Mouse (Mus musculus): ENCODE measurements around the gene Ccdc116. TPM values are rescaled to one million over a fixed set of nuclear protein-coding genes. Genes with fewer than 3 reads are reported as not detected.

Gene Ccdc116
- total RNA-seq, 2 experiments from 2014 or later, result 0.33 to 0.43 TPM

DNA sequence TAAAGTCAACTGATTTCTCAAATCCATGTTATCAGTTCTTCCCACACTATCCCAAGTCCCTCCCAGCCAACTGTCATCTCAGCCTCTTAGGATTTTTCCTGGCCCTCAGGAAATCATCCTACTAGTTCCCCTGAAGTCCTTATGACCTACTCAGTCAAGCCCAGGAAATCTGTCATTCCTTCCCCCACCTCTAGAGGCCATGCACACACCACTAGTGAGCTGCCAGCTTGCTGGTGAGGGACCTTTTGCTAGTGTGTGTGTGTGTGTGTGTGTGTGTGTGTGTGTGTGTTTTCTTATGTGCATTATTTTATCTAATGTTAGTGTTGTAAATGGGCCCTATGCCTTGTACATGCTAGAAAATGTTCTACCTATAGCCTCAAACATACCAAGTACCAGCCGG, 19.7 kb downstream of the Ccdc116 start:
- DNase-seq, result peak; percentile 59

DNA sequence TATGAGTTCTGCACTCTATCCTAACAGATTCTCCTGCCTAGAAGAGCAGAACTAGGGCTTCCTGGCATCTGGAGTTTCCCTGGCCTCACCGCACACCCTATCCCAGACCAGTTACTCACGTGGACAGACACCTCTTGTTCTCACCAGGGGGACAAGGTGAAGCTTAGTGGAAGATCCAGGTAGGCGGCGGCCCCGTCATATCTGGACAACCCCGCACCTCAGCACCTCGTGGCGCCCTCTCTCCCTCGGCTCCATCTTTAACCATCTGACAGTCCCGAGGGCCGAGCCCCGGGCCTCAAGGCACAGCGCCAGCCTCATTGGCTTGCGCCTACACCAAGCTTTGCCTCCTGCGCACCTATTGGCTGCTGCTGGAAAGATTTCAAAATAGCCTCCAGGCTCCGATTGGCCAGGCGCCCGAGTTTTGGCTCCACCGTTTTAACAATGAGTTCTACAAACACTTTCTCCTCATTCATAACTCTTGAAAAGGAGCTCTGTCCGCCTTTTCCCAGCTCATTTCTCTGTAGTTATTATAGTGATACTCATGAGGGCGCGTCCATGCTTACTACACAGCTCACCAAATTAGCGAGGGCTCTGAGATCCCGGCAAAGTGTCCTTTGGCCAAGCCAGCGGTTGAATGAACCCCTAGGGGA, 22.0 kb downstream of the Ccdc116 start, which contains the start of gene 2610318N02Rik:
Gene 2610318N02Rik (minus strand): TSS at position 297 of the 650 bp plus-strand sequence.
- DNase-seq, result peak; percentile 88

DNA sequence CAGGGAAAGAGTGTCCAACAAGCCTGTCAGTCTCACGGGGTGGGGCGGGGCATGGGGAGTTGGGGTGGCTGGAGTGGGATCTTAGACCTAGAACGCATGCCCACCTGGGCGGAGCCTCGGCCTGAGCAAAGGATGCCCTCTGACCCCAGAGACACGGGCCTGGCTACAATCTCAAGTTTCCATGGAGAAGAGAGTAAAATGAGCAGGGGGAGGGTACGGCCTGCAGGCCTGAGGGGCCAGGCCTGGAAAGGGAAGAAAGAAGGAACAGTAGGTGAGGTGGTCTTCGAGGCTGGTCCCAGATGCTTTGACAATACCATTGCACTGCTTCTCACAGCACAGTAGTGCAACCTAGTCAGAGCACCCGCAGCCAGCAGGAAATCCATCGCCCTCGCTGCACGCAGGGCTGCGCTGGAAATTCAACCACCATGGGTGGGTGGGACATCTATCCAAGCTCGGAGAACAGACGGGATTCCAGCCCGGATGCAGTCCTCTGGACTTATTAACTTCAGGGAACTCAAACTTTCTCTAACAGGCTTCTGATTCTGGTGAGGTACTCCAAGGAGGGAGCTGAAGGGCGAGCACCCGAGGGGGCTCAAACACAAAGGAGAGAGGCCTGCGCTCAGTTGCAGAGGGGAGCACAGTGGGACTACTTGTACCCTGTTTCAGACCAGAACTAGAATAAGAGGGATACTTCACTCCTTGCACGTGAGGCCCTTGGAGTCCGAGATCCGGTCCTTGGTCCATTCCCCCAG, 22.7 kb downstream of the Ccdc116 start:
- DNase-seq, result no peak

DNA sequence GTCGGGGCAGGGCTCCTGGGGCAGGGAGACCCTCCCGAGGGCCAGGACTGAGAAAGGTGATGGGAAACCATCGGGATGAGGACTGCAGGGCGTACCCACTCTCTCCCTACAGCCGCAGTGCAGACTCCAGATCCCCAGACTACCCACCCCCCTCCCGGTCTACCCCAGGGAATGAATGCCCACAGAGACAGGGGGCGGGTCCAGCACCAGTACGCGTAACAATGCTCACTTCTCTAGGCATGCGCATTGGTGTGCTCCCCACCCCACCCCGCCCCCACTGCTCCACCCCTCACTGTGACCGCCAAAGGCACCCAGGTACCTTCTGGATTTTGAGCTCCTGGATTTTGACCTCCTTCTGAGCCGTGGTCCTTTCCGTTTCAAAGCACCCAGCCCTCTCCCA, 25.5 kb downstream of the Ccdc116 start:
- no peak for DNase-seq

DNA sequence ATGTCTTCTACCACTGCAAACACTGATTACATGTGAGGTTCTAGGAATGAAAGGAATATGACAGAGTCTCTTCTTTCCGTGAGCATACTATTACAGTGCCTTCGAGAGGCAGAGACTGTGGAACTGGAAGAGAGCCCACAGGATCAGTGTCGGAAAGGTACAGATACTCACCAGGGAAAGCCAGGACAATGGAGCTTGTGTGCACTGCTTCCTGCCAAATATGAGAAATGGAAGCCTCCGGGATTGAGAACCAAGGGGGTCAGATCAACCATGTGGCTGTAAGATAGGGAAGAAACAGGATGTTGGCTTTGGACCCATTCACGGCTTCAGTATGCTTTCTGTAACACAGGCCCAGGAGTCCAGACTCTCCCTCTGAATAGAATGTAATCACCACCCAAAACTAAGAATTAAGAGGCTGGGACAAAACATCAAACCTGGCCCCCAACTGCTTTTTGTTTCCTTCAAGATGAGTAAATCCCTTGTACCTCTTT, 29.7 kb downstream of the Ccdc116 start:
- DNase-seq, result no peak

DNA sequence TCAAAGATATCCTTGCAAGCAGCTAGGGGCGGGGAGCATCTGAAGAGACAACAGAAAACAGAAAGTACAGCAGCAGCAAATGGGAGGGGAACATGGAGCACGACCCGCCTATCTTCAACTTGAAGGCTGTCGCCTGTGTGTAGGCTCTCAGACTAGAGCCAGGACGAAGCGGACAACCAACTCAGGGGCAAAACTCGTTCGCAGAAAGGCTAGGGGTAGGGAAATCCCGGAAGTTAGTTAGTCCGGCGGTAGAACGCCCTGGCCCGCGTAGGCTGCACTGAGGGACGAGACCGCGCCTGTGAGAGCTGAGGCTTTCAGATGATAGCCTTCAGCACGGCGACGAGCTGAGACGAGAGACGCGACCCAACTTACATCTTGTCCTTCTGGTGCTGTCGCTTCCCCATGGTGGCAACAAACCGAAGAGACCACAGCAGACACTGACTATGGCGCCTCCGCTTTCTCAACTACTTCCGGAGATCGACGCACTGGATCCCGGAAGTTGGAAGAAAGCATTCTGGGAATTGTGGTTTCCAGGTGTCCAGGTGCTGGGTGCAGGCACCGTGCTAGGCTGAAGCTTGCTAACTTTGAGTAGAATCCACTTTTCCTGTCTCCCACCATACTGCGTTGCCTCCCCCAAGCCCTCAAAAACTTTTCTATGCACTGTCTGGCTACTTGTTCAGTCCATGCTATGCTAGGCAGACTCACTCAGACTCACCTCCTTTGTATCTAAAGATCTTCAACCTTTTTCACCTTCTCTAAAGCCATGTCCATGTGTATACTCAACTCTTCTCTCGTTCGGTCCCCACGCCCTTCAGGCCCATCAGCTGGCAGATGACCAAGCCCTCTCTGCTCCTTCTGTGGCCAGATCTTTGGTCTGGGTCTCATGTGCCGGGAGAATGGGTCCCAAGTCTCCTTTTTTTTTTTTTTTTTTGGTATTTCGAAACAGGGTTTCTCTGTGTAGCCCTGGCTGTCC, 36.0 kb downstream of the Ccdc116 start, which contains the start of gene Ppil2:
Gene Ppil2 (minus strand): TSS at position 487 of the 973 bp plus-strand sequence.
- DNase-seq, result peak; percentile 70 to 77

DNA sequence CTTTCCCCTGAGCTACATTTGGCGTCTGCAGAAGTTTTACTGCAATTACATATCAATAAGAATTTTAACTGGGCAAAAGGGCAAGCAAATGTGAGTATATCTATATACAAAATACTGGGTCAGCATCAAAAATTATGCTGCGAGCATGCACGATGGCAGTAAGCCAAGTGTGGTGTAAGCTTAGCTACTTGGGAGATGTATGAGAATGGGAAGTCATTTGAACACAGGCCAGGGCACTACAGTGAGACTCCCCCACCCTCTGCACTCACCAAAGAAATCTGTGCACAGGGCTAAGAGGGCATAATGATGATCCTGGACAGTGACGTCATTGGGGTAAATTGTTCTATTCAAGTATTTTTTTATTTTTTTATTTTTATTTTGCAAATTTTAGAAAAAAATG, 42.4 kb downstream of the Ccdc116 start:
- DNase-seq, result no peak

DNA sequence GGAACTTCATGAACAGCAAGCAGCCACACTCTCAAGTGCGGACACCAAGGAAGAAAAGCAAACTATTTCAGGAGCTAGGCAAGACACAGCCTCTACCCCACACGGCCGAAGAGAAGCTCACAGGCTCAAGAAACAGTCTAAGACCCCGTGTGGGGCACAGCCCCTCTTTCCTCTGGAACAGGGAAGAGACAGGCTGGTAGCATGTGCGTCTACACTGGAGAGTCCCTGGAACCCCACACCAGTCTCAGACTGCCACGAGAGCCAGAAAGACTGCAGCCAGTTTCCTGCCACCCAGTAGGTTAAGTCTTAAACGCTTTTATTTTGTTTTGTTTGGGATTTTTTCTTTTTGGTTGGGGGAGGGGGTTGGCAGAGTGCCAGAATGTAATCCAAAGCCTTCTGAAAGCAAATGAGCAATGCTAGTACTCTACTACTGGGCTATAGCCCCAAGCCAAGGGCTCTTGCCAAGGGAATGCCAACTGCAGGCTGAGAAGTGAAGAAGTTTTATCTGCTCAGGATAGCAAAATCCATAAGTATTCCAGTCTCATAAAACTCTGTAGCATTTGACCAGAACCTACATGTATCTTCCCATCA, 44.3 kb downstream of the Ccdc116 start:
- DNase-seq, result no peak

DNA sequence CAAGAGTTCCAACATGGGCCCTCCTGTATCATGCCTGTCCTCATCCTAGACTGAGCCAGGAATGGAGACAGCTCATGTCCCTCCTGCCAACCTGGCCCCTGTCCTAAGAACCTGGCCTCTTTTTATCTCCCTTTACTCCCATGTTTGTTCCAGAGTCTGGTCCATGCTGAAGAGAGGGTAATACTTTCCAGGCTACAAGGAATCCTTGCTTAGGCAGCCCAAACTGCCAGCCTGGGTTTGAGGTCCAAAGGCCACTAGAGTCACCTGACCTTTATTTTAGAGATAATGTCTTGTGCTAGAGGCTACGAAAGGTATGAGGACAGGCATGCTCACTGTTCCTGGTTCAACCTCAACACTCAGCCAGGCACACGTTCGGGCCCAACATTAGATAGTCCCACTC, 50.1 kb downstream of the Ccdc116 start:
- no peak for DNase-seq

Small RNA genes lying within 50 kb of the gene (microRNA-seq; reads per million reads assigned to microRNA genes)
- 243 reads per million, percentile 63 among the genes with 10 or more reads in this experiment for gene Mir130b
- 5.5 reads per million, percentile 15 among the genes with 10 or more reads in this experiment for gene Mir301b

Other genes with a start within 250 kb of the Ccdc116 start
- 100 to 1,000 TPM; 183 to 200 TPM for gene Mapk1, start 163.8 kb downstream of the Ccdc116 start, total RNA-seq (2021)
- gene Ypel1, start 77.5 kb downstream of the Ccdc116 start, total RNA-seq (2021), result 1 to 10 TPM; 3.3 to 7.8 TPM
- gene Ppil2, start 36.0 kb downstream of the Ccdc116 start, total RNA-seq (2021), result 10 to 100 TPM; 83.4 to 97.0 TPM
- 1 to 10 TPM in 1 of 2 experiments, under 1 TPM in 1; 0.66 to 1.7 TPM for gene 2610318N02Rik, start 22.1 kb downstream of the Ccdc116 start, total RNA-seq (2021)
- 10 to 100 TPM; 28.2 to 29.8 TPM for gene Sdf2l1, start 14.8 kb downstream of the Ccdc116 start, total RNA-seq (2021)
- 1 to 10 TPM; 3.7 to 6.9 TPM for gene Ydjc, start 2.6 kb downstream of the Ccdc116 start, total RNA-seq (2021)
- 100 to 1,000 TPM; 219 to 220 TPM for gene Ube2l3, start 55.4 kb upstream of the Ccdc116 start, total RNA-seq (2021)
- gene Rimbp3, start 61.4 kb upstream of the Ccdc116 start, total RNA-seq (2021), result not detected
- 1 to 10 TPM; 2.9 to 3.1 TPM for gene Hic2, start 86.3 kb upstream of the Ccdc116 start, total RNA-seq (2021)
- 1 to 10 TPM; 8.6 to 9.3 TPM for gene Tmem191c, start 128.8 kb upstream of the Ccdc116 start, total RNA-seq (2021)
- under 1 TPM; 0.40 to 0.63 TPM for gene Serpind1, start 184.1 kb upstream of the Ccdc116 start, total RNA-seq (2021)